Mouse (Mus musculus) heart, embryonic 12.5 days (tissue): ENCODE measurements around the gene Umodl1. TPM values are rescaled to one million over a fixed set of nuclear protein-coding genes. Genes with fewer than 3 reads are reported as not detected.

ENCODE experiments used
- ATAC-seq: fragments of 200-750 bp; cut with Nextera tagmentation; 2 replicates; pipeline ENCODE4 v1.8.0; 2017; ENCODE audit warnings: moderate TSS enrichment, moderate library complexity; ENCODE audit not compliant: insufficient number of reproducible peaks, low FRiP score
- H3K27ac ChIP-seq: fragments of 300-500 bp; sonication (generic); 2 replicates; pipeline ENCODE4 v1.5.1; 2016; ENCODE audit warnings: mild to moderate bottlenecking, moderate library complexity; ENCODE audit not compliant: poor library complexity, severe bottlenecking
- H3K27me3 ChIP-seq: fragments of 300-500 bp; sonication (generic); replicated peaks from 2 replicates; pipeline ENCODE4 v1.6.1; 2016; ENCODE audit warnings: mild to moderate bottlenecking, moderate library complexity
- H3K36me3 ChIP-seq: fragments of 300-500 bp; sonication (generic); 2 replicates; pipeline ENCODE4 v1.6.1; 2016; ENCODE audit warnings: mild to moderate bottlenecking, moderate library complexity
- H3K4me1 ChIP-seq: fragments of 300-500 bp; sonication (generic); replicated peaks from 2 replicates; pipeline ENCODE4 v1.6.1; 2016; ENCODE audit warnings: mild to moderate bottlenecking
- H3K4me2 ChIP-seq: fragments of 300-500 bp; sonication (generic); 2 replicates; pipeline ENCODE4 v1.6.1; 2016; ENCODE audit warnings: mild to moderate bottlenecking, moderate library complexity
- H3K4me3 ChIP-seq: fragments of 300-500 bp; sonication (generic); 2 replicates; pipeline ENCODE4 v1.5.1; 2016; ENCODE audit warnings: mild to moderate bottlenecking
- H3K9ac ChIP-seq: fragments of 300-500 bp; sonication (generic); 2 replicates; pipeline ENCODE4 v1.6.1; 2016; ENCODE audit warnings: mild to moderate bottlenecking, moderate library complexity
- H3K9me3 ChIP-seq: fragments of 300-500 bp; sonication (generic); replicated peaks from 2 replicates; pipeline ENCODE4 v1.6.1; 2016; ENCODE audit warnings: mild to moderate bottlenecking, moderate library complexity
- WGBS: fragments of 180-500 bp; shearing (Covaris S2); methylation state at CpG from one replicate; pipeline ENCODE4 v1.1.7; 2016; 5-methylcytosine and 5-hydroxymethylcytosine counted together
- polyA plus RNA-seq: library from polyadenylated mRNA; unstranded; fragments of >200 nt; fragmentation: Nextera tagmentation; extraction: Ambion mirVana; gene quantifications from 2 replicates; pipeline ENCODE4 v1.2.1, GENCODE M21; 2016

The Umodl1 gene
- not detected in 2 replicates for polyA plus RNA-seq

- Histone ChIP-seq H3K4me1 (no peaks in the 10 kb centered on the region), H3K9ac (no peak within 1 kb of the TSS), H3K9me3 (peaks cover 3% of the 10 kb centered on the region; the same call in 1 of the 2 replicates), H3K36me3 (no peaks in the 10 kb centered on the region), H3K4me3 (no peak within 1 kb of the TSS), H3K4me2 (no peak within 1 kb of the TSS), H3K27ac (no peak within 1 kb of the TSS), H3K27me3 (0 out of 2 replicates have a peak, but pooled peaks cover 11% of the 10 kb centered on the region)
- ATAC-seq, result no peak
- WGBS, result 40% methylated on average over 10 of the region's 10 CpGs
These were observed at the start of gene Umodl1 for GRCm38 (mm10) chr17:30954340-30954739. TSS of gene Umodl1 (plus strand) at chr17:30954640.

GRCm38 (mm10) chr17:30907577-30907976 is 46.9 kb upstream of the Umodl1 start:
- H3K9me3 ChIP-seq, result no peaks in the 10 kb centered on the region
- no peak for ATAC-seq
- H3K27ac ChIP-seq, result no peak overlapping the region
- WGBS, result 29% methylated on average over 4 of the region's 4 CpGs
- no peaks in the 10 kb centered on the region for H3K36me3 ChIP-seq
- no peak overlapping the region for H3K4me2 ChIP-seq
- peaks cover 15% of the 10 kb centered on the region for H3K4me1 ChIP-seq
- peaks cover 73% of the 10 kb centered on the region for H3K27me3 ChIP-seq
- H3K9ac ChIP-seq, result no peak overlapping the region
- H3K4me3 ChIP-seq, result no peak overlapping the region

- H3K4me1 ChIP-seq, result peaks cover 15% of the 10 kb centered on the region
- no peak for ATAC-seq
- H3K4me2 ChIP-seq, result no peak overlapping the region
- no peak overlapping the region for H3K27ac ChIP-seq
- no peaks in the 10 kb centered on the region for H3K9me3 ChIP-seq
- H3K4me3 ChIP-seq, result no peak overlapping the region
- H3K27me3 ChIP-seq, result peaks cover 38% of the 10 kb centered on the region
- WGBS, result 69% methylated on average over 27 of the region's 27 CpGs
- no peaks in the 10 kb centered on the region for H3K36me3 ChIP-seq
- H3K9ac ChIP-seq, result no peak overlapping the region
These were observed 43.3 kb upstream of the Umodl1 start for GRCm38 (mm10) chr17:30910866-30911731.

- Histone ChIP-seq H3K27me3 (peaks cover 36% of the 10 kb centered on the region), H3K9ac (no peak overlapping the region), H3K4me3 (no peak overlapping the region), H3K4me2 (no peak overlapping the region), H3K27ac (no peak overlapping the region), H3K9me3 (no peaks in the 10 kb centered on the region), H3K36me3 (no peaks in the 10 kb centered on the region), H3K4me1 (peaks cover 15% of the 10 kb centered on the region)
- no peak for ATAC-seq
- WGBS, result 50% methylated on average over 8 of the region's 8 CpGs
These were observed 42.7 kb upstream of the Umodl1 start for GRCm38 (mm10) chr17:30911732-30912088.

GRCm38 (mm10) chr17:30912536-30912935 is 41.9 kb upstream of the Umodl1 start:
- Histone ChIP-seq H3K9me3 (no peaks in the 10 kb centered on the region), H3K27me3 (peaks cover 28% of the 10 kb centered on the region), H3K36me3 (no peaks in the 10 kb centered on the region), H3K4me1 (peaks cover 10% of the 10 kb centered on the region), H3K4me3 (no peak overlapping the region), H3K9ac (no peak overlapping the region), H3K27ac (no peak overlapping the region), H3K4me2 (no peak overlapping the region)
- ATAC-seq, result no peak
- whole genome bisulfite sequencing, result 72% methylated on average over 5 of the region's 5 CpGs

GRCm38 (mm10) chr17:30914264-30914663 is 40.2 kb upstream of the Umodl1 start:
- Histone ChIP-seq H3K9me3 (no peaks in the 10 kb centered on the region), H3K27ac (no peak overlapping the region), H3K36me3 (no peaks in the 10 kb centered on the region), H3K4me1 (peaks cover 6% of the 10 kb centered on the region; the same call in 1 of the 2 replicates), H3K9ac (no peak overlapping the region), H3K4me2 (no peak overlapping the region), H3K27me3 (peaks cover 20% of the 10 kb centered on the region), H3K4me3 (no peak overlapping the region)
- ATAC-seq, result no peak

GRCm38 (mm10) chr17:30923566-30923965 is 30.9 kb upstream of the Umodl1 start:
- no peak for ATAC-seq
- no peaks in the 10 kb centered on the region for H3K9me3 ChIP-seq
- H3K27me3 ChIP-seq, result no peaks in the 10 kb centered on the region
- 63% methylated on average over 4 of the region's 4 CpGs for WGBS
- no peak overlapping the region for H3K4me3 ChIP-seq
- no peaks in the 10 kb centered on the region for H3K36me3 ChIP-seq
- no peaks in the 10 kb centered on the region for H3K4me1 ChIP-seq
- H3K27ac ChIP-seq, result no peak overlapping the region
- no peak overlapping the region for H3K4me2 ChIP-seq
- no peak overlapping the region for H3K9ac ChIP-seq

GRCm38 (mm10) chr17:30930827-30931226 is 23.6 kb upstream of the Umodl1 start:
- Histone ChIP-seq H3K27me3 (no peaks in the 10 kb centered on the region), H3K36me3 (no peaks in the 10 kb centered on the region), H3K4me3 (no peak overlapping the region), H3K9ac (no peak overlapping the region), H3K4me1 (no peaks in the 10 kb centered on the region), H3K9me3 (no peaks in the 10 kb centered on the region), H3K4me2 (no peak overlapping the region), H3K27ac (no peak overlapping the region)
- no peak for ATAC-seq
- WGBS, result 84% methylated on average over 7 of the region's 7 CpGs

GRCm38 (mm10) chr17:30932836-30933235 is 21.6 kb upstream of the Umodl1 start:
- H3K4me2 ChIP-seq, result no peak overlapping the region
- no peak overlapping the region for H3K4me3 ChIP-seq
- H3K27ac ChIP-seq, result no peak overlapping the region
- WGBS, result 81% methylated on average over 5 of the region's 5 CpGs
- H3K27me3 ChIP-seq, result no peaks in the 10 kb centered on the region
- no peaks in the 10 kb centered on the region for H3K9me3 ChIP-seq
- no peaks in the 10 kb centered on the region for H3K36me3 ChIP-seq
- H3K4me1 ChIP-seq, result peaks cover 3% of the 10 kb centered on the region
- H3K9ac ChIP-seq, result no peak overlapping the region
- ATAC-seq, result no peak

- no peak overlapping the region for H3K4me3 ChIP-seq
- no peak overlapping the region for H3K9ac ChIP-seq
- no peak for ATAC-seq
- no peak overlapping the region for H3K27ac ChIP-seq
- no peaks in the 10 kb centered on the region for H3K9me3 ChIP-seq
- no peak overlapping the region for H3K4me2 ChIP-seq
- WGBS, result 65% methylated on average over 5 of the region's 5 CpGs
- no peaks in the 10 kb centered on the region for H3K36me3 ChIP-seq
- H3K27me3 ChIP-seq, result no peaks in the 10 kb centered on the region
- H3K4me1 ChIP-seq, result peaks cover 15% of the 10 kb centered on the region
These were observed 19.1 kb upstream of the Umodl1 start for GRCm38 (mm10) chr17:30935301-30935700.

GRCm38 (mm10) chr17:30938554-30938953 is 15.9 kb upstream of the Umodl1 start:
- Histone ChIP-seq H3K9me3 (no peaks in the 10 kb centered on the region), H3K9ac (no peak overlapping the region), H3K4me1 (peaks cover 15% of the 10 kb centered on the region), H3K4me2 (no peak overlapping the region), H3K4me3 (no peak overlapping the region), H3K27ac (no peak overlapping the region), H3K36me3 (no peaks in the 10 kb centered on the region), H3K27me3 (no peaks in the 10 kb centered on the region)
- ATAC-seq, result no peak
- 27% methylated on average over 9 of the region's 9 CpGs for WGBS

- no peak for ATAC-seq
- H3K4me3 ChIP-seq, result no peak overlapping the region
- no peak overlapping the region for H3K9ac ChIP-seq
- H3K36me3 ChIP-seq, result no peaks in the 10 kb centered on the region
- 47% methylated on average over 1 of the region's 1 CpGs for WGBS
- no peaks in the 10 kb centered on the region for H3K9me3 ChIP-seq
- H3K27ac ChIP-seq, result no peak overlapping the region
- no peaks in the 10 kb centered on the region; the same call in none of the 2 replicates for H3K27me3 ChIP-seq
- H3K4me1 ChIP-seq, result no peaks in the 10 kb centered on the region
- no peak overlapping the region for H3K4me2 ChIP-seq
These were observed 6.1 kb upstream of the Umodl1 start for GRCm38 (mm10) chr17:30948382-30948781.
